Mouse (Mus musculus) heart, postnatal 0 days (tissue): ENCODE measurements around the gene Man2b2.

ENCODE experiments used
- CTCF ChIP-seq: IDR thresholded peaks from 2 replicates; pipeline ENCODE4 v1.5.1; 2016; ENCODE audit warnings: antibody characterized with exemption, control low read depth, low read depth
- EP300 ChIP-seq: IDR thresholded peaks from 2 replicates; pipeline ENCODE4 v1.6.1; 2016; ENCODE audit warnings: antibody characterized with exemption, low read depth

- TF ChIP-seq CTCF = no peak
- TF ChIP-seq EP300 = no peak
Observed at GRCm38 (mm10) chr5:36851572-36851971, 21.1 kb upstream of the Man2b2 start.
